Mouse (Mus musculus): ENCODE measurements around the gene Gtpbp1.

The Gtpbp1 gene

DNA sequence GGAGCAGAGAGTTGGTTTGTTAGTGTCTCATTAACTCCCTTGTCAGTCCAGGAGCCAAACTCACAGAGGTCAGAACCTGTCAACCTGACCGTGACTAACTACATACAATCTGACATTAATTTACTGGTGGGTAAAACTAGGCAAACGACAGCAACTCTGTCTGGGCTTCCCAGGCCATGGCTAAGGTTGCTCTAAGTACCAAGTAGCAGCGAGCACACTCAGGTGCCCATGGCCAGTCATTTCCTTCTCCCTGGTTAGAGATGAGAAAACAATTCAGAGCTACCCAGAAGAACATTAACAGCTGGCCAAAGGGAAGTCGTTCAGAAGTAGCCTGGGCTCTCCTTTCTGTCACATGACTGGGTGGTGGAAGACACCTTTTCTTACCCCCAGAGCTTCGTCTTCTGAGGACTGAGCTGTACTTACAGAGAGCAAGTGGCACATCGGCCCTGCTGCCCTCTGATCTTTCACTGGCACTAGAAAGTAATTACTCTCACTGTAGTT is 5.5 kb upstream of the Gtpbp1 start:
- no peak for DNase-seq (ENCODE audit: low read depth)

DNA sequence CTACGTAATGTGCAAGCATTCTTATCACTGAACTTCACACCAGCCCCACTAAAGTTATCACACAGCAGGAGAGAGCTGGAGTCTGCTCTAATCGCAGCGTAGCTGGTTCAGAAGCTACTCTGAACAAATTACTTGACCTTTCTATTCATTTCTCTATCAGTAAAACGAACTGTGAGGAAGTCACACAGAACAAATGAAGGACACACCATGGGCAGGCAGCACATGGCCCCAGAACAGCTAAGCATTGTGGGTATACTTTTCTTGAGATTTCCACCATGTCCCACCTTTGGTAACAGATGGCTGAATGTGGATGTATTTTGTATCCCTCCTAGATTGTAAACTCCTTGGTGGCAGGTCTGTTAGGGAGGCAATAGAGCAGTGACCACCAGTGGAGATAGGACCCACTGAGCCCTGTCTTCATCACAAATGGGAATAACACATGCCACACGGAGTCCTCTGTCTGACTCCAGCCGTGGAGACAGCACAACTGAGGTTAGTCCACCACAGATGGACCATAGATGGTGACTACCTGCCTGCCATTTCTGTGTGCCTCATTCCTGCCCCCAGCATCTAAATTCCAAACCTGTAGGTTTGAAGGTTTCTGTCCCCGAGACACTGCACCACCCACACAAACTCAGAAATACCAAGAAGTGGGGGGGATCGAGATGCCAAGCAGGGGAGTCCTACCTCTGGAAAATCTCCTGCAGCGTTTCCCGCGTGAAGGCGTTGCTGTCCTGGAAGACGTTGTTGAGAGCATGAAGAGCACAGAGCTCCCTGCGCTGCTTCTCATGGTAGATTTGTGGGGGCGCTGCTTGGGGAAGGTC is 4.4 kb upstream of the Gtpbp1 start:
- DNase-seq (ENCODE audit: low read depth) = no peak

DNA sequence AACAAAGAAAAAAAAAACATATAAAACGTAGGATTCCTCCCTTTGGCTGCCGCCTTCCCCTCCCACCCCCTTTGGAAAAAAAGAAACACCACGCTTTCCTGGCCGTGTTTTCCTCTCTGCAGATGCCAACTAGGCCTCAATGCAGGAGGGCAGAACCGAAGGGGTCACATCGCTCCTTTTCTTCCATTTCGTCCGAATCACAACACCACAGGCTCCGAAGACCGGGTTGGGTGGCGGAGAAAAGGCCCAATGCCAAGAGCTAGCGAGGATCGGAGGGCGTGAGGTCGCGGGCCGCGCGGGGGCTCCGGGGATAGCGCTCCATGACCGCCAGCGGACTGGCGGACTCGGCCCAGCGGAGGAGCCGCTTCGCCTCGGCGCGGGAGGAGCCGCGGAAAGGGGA is 3.5 kb upstream of the Gtpbp1 start:
- no peak for DNase-seq (ENCODE audit: low read depth)

DNA sequence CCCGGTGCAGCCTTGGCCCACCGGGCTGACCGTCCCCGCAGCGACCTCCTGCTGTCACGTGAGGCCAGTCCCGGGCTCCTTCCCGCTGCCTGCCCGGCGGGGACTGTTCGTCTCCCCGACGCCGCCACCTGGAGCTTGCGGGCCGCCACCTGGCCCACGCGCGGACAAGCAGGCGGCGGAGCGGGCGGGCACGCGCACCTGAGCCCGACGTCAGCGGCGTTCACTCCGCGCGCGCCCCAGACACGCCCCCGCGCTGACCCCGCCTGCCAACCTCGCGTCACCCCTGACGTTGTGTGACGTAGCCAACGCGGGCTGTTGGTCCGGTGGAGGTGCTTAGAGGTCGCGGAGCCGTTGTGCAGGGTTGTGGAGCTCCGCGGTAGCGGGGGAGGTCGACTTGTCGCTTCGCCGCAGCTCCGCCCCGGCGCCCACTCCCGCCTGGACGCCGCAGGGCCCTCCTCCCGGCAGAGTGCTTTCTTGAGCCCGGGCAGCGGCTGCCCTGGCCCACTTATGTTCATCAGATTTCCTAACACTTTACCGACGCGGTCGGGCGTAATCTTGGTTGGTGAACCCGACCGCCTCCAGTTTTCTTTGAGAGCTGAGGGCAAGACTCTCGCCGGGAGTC is 2.9 kb upstream of the Gtpbp1 start, which contains the start of gene Josd1:
TSS of gene Josd1 (minus strand) at position 274 of the 622 bp plus-strand sequence.
- peak; percentile 92 for DNase-seq (ENCODE audit: low read depth)

DNA sequence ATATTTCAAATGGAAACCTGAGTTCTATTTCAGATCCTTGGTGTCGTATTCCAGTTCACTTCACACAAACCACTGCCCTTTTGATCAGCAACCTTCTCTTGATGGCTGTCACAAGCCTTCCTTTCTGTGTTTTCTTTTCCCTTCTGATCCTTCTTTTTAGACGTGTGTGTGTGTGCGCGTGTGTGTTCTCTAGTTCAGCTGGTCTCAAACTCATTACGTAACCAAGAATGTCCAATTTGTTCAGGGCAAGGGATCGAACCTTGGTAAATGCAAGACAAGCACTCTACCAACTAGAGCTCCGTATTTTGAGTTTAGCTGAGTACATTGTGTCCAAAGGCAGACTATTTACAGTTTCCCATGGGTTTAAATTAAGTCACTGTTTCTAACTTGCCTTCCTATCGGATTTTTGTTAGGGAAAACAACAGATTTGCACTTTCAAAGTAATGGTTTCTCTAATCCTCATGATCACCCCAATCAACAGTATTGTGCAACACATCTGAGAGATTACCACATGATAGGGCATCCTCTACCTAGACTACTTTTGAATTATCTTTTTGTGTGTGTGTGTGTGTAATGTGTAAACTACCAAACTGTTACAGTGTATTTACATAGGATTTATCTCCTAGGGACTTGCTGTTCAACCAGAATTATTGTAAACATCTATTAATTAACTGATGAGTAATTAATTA is 2.2 kb upstream of the Gtpbp1 start:
- DNase-seq (ENCODE audit: low read depth) = no peak

DNA sequence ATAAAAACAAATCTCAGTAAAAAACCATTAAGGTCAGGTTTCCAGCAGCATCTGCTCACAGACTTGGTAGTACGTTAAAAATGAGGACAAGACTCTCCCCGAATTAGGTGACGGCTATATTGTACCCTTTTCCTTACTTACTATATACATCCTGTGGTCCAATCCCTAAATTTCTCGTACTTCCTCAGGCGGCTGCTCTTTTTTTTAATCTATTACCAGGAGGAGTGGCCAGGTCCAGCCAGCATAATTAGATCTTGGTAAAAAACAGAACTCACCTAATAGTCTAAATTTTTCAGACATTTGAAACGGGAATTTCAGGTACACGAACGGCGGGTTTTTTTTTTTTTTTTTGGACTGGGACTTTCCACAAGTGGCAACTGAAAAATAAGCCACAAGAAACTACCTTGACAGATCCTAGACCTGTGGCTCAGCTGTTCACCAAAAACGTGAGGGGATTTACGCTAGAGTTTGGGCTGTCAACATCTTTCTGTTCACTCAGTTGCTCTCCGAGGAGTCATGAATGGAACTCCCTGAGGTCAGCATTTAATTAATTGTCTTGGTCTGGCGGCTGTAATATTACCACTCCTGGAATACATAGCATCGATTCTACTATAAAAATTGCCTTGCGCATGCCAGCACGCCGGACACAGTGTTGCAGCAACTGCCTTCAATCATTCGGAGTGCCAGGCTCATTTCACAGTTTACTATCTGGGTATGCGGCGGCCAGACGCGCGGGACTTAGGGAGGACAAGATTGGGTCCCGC is 801 bp upstream of the Gtpbp1 start:
- no peak for DNase-seq (ENCODE audit: low read depth)

DNA sequence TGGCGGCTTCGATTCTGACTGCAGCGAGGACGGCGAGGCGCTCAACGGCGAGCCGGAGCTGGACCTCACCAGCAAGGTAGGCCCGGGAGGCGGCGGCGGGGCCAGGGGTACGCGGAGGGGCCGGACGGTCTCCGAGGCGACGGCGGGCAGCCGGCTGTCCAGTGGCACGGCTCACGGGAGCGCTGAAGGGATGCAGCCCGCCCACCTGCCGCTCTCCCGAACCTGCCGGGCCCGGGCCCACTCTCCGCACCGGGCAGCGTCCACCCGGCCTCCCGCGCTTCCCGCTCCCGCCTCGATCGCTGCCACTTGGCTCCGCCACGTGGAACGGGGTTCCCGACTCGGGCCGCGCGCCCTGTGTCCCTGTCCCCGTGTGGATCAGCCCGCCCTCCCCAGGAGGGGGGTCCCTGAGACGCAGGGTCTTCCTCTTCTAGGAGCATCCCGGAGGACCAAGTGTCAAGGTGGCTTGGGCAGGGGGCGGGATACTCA is 421 bp downstream of the Gtpbp1 start:
- DNase-seq (ENCODE audit: low read depth) = no peak

DNA sequence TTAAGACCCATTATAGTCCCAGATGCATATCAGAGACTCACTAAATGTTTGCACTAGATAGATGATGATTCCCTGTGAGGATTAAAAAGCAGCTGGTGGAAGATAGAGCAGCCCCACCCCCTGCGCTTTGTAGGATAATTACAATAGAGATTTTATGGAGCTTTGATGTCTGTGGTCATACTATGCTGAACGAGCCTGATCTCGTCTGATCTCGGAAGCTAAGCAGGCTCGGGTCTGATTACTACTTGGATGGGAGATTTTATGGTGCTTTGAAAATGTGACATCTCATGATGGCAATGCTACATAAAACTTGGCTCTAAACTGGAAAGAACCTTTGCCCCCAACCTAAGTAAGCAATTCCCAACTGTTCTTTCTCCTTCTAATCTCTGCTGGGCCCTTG is 1.7 kb downstream of the Gtpbp1 start:
- DNase-seq (ENCODE audit: low read depth) = no peak

DNA sequence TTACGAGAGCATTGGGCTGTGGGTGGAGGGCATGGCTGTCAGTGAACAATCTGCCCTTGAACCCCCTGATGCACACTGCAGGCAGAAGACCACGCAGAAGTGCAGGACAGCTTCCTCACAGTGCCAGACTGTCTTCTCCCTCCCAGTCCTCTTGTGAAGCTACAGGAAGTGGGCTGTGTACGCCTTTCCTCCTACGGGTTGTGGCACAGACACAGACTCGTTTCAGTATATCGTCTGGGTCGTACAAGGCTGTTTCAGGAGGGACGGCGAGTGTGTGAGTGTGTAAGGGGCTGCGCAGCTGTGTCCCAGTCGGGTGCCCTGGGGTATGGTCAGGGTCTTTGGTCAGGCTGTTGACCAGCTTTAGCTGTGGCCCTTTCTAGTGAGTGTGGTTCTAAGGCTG is 3.1 kb downstream of the Gtpbp1 start:
- no peak for DNase-seq (ENCODE audit: low read depth)

DNA sequence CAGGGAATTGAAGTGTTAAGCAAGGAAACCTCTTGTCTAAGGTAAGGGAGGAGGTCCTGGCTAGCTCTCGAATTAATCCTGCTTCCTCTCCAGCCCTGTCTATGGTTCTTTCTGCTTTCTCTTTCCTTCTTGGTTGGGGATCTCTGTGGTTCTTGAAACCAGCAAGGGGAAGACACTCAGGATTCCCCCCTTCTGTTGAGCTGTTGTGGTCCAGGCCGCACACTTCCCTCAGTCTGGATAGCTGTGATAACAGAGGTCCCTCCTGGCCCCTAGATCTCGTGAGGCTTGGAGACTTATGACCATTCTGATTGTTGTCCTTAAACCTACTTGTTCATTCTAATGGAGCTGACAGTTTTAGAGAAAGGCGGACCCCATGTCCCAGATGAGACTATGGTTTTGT is 3.9 kb downstream of the Gtpbp1 start:
- no peak for DNase-seq (ENCODE audit: low read depth)

DNA sequence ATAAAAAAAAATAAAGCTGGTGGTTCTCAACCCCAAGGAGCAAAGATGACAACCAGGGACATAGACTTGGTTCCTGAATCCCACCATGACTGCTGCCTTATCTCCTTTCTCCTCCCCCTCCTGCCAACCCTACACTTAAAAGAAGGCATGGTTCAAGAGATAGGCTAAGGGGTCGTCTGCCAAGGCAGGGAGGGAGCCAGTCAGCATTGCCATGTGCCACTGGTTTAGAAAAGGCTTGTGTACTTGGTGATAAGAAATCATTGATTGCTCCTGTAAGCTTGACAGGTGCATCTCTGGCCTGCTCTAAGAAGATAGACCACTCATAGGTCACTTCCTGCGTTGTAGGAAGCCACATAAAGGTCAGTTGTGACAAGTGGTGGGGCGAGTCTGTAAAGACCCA is 4.9 kb downstream of the Gtpbp1 start:
- no peak for DNase-seq (ENCODE audit: low read depth)

DNA sequence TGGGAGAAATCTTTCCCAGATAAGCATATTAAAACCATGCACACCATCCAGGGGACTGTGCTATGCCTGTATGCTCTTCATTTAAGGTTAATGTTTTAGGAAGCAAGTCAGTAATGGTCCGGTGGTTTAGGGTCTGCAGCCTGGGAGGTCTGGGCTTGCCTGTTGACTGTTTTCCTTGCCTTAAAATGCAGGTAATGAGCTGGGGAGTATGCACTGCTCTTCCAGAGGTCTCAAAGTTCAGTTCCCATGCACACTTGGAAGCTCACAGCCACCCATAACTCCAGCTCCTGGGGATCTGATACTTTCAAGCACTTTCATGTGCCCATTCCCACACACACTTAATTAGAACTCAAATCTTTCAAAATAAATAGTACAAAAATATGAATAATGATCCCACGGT is 5.9 kb downstream of the Gtpbp1 start:
- no peak for DNase-seq (ENCODE audit: low read depth)

DNA sequence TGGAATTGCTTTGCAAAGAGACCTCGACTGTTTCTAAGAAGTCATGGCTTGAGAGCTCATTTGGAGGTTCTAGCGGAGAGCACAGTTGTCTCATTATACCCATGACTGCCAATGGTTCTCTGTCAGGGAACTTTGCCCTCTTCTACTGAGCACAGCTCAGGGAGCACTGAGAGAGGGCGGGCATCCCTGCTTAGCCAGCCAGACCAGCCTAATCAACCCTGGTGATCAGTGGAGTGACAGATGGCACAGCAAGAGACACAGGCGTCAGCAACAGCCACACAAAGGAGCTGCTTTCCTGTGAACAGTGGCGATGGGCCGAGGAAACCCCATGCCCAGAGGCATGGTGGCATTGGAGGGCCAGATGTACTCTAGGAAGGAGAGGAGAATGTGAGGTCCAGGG is 6.4 kb downstream of the Gtpbp1 start:
- no peak for DNase-seq (ENCODE audit: low read depth)

DNA sequence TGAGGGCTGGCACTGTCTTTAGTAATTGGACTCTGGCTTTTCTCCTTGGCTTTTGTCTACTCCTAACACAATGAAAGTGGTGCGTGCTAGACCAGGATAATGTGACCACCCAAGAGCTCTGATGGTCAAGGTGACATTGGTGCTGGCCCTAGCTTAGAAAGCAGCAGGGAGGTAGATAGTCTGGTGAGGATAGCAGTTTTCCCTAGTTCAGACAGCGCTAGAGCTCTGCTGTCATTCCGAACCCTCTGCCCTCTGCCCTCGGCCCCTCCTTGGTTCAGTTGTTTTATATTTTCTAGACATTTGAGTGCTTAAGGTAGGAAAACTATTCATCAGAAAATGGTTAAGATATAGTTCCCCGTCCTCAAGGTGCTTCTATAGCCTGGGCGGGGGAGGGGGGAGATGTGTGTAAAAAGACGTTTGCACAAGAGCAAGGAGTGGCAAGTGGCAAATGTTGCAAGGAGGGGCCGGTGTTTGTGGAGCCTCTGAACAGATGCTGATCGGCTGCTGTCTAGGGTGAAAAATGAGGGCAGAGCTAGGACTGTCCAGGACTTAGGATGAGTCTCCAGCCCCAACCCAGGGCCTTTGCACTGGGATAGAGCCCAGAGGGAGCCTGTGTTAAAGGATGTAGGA is 7.0 kb downstream of the Gtpbp1 start:
- no peak for DNase-seq (ENCODE audit: low read depth)

DNA sequence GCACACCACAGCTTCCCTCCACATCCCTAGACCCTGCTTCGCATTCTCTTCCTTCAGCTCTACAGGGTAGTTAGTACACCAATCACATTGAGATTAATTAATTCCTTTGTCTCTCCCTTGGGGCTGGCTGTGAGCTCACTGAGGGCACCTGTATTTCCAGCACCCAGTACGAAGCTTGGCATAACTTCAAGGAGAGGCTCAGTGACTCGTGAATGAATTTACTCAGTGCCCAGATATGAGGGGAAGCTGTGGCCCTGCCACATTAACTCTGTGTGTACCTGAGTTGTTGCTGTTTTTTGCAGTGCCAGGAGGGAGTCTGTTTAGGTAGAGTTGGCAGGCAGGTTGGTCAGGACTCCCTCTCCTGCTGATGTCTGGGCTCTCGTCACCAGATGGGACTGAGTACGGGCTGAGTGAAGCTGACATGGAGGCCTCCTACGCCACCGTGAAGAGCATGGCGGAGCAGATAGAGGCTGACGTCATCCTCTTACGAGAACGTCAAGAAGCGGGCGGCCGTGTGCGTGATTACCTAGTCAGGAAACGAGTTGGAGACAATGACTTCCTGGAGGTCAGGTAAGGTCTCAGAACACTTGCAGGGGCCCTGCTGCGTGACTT is 16.1 kb downstream of the Gtpbp1 start:
- no peak for DNase-seq (ENCODE audit: low read depth)

DNA sequence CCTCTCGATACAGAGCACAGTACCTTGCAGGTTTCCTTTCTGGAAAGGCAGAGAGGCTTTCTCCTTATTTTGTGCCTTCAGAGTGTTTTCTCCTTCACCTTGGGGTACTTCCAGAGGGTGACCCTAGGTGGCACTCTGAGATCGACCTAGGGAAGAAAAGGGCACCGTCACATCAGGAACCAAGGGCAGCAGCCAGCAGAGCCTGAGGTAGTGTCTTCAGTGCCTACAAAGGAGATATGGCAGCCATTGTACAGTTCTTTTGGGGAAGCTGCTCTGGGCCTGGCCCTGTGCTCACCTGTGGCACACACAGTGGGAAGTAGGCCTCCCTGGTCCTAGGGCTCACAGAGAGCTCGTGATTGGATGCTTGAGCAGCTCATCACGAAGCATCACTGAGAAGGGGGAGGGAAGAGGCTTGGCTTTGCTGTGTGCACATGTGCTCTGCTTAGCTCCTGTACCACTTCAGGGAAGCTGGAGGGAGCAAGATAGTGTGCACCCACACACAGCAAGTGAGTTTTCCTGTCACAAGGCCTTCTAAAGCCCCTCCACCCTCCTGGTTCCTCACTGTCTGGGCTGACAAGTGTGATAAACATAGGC is 17.7 kb downstream of the Gtpbp1 start:
- no peak for DNase-seq (ENCODE audit: low read depth)

DNA sequence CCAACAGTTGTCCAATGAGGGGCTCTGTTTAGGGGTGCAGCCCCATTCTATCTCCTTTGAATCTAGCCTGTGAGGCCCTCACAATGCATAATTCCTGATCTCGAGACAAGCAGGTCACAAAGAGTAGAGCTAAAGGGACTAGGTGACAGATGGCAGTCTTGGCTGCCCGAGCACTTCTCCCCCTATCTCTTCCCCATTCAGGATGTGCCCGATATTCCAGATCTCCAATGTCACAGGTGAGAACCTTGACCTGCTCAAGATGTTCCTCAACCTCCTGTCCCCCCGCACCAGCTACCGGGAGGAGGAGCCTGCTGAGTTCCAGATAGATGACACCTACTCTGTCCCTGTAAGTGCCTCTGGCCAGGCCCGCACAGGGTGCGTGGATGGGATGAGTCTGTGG is 25.0 kb downstream of the Gtpbp1 start:
- no peak for DNase-seq (ENCODE audit: low read depth)

DNA sequence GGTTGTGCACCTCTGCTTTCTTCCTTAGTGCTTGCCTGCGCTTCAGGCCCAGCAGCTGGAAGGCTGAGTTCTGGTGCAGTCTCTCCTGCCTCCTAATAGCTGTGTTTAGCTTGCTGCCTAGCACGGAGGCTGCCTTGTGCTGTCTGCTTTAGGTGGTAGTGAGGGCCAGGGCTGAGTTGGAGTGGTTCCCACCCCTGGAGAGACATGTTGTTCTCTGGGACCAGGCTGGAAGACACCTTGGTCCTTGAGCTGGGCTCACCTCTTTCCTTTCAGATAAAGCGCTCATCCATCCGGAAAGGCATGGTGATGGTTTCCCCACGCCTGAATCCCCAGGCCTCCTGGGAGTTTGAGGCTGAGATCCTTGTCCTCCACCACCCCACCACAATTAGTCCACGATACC is 26.1 kb downstream of the Gtpbp1 start:
- DNase-seq (ENCODE audit: low read depth) = no peak

DNA sequence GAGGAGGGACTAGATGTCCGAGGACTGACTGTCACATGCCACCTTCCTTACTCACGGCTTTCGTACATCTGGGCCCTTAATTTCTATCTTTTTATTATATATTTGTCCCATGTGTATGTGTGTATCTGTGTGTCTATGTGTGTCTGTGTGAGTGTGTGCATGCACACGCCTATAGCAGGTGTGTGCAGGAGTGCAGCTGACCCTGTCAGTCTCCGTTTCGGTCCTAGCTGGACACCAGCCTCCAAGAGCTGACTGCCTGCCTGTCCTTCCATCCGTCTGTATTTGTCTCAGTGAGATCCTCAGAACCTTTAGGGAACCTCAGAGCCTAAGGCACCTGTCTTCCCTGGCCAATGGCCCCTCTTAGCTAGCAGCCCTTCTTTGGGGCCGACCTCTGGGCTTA is 29.6 kb downstream of the Gtpbp1 start:
- DNase-seq (ENCODE audit: low read depth) = no peak

DNA sequence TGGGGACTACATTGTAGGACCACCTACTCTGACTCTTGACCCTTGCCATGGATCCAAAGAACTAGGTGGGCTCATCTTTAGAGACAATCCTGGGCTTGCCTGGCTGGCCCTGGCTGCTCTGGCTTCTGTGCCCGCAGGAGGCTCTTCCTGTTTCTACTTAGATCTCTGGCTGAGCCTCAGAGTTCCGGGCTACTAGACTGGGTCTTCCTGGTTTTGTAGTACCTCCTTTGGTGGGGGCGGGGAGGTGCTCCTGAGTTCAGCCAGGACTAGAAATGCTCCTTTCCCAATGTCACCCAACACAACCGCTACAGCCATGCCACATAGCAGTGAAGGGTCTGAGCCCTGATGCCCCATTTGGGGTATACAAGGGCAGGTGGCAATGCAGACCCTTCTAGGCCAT is 30.2 kb downstream of the Gtpbp1 start:
- no peak for DNase-seq (ENCODE audit: low read depth)

DNA sequence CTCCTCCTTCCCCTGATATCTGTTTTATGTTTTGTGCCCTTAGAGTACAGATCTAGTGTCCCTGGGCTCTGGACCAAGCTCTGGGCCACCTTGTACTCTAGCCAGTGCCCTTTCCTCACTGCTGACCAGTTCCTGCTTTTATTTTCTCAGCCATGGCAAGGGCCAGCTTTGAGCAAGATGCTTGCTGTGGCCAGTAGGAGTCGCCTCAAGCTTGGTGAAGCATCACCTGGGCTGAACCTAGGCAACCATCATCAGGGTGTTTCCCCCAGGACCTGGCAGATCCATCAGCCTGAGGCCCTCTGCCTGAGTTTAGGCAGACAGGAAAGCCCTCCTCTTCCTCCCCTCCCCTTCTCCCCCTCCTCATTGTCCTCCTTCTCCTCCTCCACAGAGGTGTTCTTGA is 32.8 kb downstream of the Gtpbp1 start:
- no peak for DNase-seq (ENCODE audit: low read depth)

Measured in c-Kit-positive CD71-negative TER-119-negative erythroid progenitor cells, embryonic 14.5 days (primary cell).